ENCODE assay signal across 8 mouse cellular contexts in the genomic region with DNA sequence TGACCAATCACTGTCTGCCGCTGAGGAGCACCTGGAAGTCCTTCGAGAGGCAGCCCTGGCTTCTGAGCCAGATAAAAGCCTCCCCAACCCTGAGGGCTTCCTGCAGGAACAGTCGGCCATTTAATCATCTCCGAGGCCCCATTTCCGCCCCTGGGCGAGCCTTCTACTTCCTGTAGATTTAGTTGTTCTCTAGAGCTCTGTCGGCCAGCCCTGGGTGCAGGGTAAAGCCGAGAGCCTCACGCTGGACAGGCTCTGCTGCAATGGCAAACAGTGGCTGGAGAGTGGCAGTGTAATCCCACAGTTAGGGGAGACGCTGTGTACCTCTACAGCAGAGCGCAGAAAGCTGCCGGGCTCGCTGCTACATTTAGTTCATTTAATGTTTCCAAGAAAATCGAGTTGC. TPM values are rescaled to one million over a fixed set of nuclear protein-coding genes. Genes with fewer than 3 reads are reported as not detected.
DNase-seq lines count a peak whose midpoint lies in the region; ATAC-seq and TF ChIP-seq lines count a peak whose summit lies in the region.
"Had no signal": no experiment of that assay in that cellular context is flagged by ENCODE, and none has a peak within 500 bp of the region (broad histone marks: within the 10 kb centered on the region; RNA-seq: fewer than 3 reads in every experiment).

No protein-coding gene starts in this region.

- 0 out of 2 replicates have a peak, but pooled peaks cover 3% of the 10 kb centered on the region for H3K4me1 ChIP-seq in forebrain, embryonic 14.5 days (ENCODE audit: control insufficient read depth, insufficient read depth, low read length)
- H3K4me1 ChIP-seq in intestine, postnatal 0 days (replicated peaks; ENCODE audit: control insufficient read depth, insufficient read depth, low read length) = peaks cover 4% of the 10 kb centered on the region; the same call in 1 of the 2 replicates
- H3K4me1 ChIP-seq in liver, postnatal 0 days (ENCODE audit: insufficient read depth) = peaks cover 9% of the 10 kb centered on the region
- H3K4me1 ChIP-seq in stomach, postnatal 0 days (replicated peaks; ENCODE audit: control insufficient read depth, insufficient read depth) = no peaks in the 10 kb centered on the region

- 0 out of 2 replicates have a peak, but pooled peaks cover 9% of the 10 kb centered on the region for H3K36me3 ChIP-seq in forebrain, embryonic 14.5 days (ENCODE audit: control insufficient read depth, insufficient read depth, low read length)
- H3K36me3 ChIP-seq in intestine, postnatal 0 days (ENCODE audit: control insufficient read depth, insufficient read depth) = peaks cover 13% of the 10 kb centered on the region; the same call in 1 of the 2 replicates
- no peaks in the 10 kb centered on the region for H3K36me3 ChIP-seq in liver, postnatal 0 days (replicated peaks; ENCODE audit: insufficient read depth, low read length)
- H3K36me3 ChIP-seq in stomach, postnatal 0 days (ENCODE audit: control insufficient read depth, insufficient read depth, low read length) = no peaks in the 10 kb centered on the region

- H3K9me3 ChIP-seq in forebrain, embryonic 14.5 days (replicated peaks; ENCODE audit: control insufficient read depth, low read length) = no peaks in the 10 kb centered on the region
- H3K9me3 ChIP-seq in intestine, postnatal 0 days (ENCODE audit: control insufficient read depth) = no peaks in the 10 kb centered on the region
- H3K9me3 ChIP-seq in liver, postnatal 0 days (ENCODE audit: low read length) = no peaks in the 10 kb centered on the region
- H3K9me3 ChIP-seq in stomach, postnatal 0 days (ENCODE audit: control insufficient read depth, low read length) = no peaks in the 10 kb centered on the region
- H3K9me3 ChIP-seq: limb, embryonic 12.5 days had no signal

- TF ChIP-seq CTCF in intestine, postnatal 0 days (IDR thresholded peaks at IDR 0.05; ENCODE audit: low read depth) = peak; percentile 51
- TF ChIP-seq CTCF in liver, postnatal 0 days (IDR thresholded peaks at IDR 0.05; ENCODE audit: low read depth) = peak; percentile 37
- peak; percentile 58 for TF ChIP-seq CTCF in stomach, postnatal 0 days (IDR thresholded peaks at IDR 0.05; ENCODE audit: low read depth)

- no peaks in the 10 kb centered on the region for H3K27me3 ChIP-seq in forebrain, embryonic 14.5 days (replicated peaks; ENCODE audit: control insufficient read depth, insufficient read depth, low read length)
- H3K27me3 ChIP-seq in intestine, postnatal 0 days (replicated peaks; ENCODE audit: control insufficient read depth, insufficient read depth, low read length) = no peaks in the 10 kb centered on the region
- no peaks in the 10 kb centered on the region for H3K27me3 ChIP-seq in liver, postnatal 0 days (ENCODE audit: insufficient read depth, low read length)
- H3K27me3 ChIP-seq in stomach, postnatal 0 days (ENCODE audit: control insufficient read depth, insufficient read depth, low read length) = no peaks in the 10 kb centered on the region
- H3K27me3 ChIP-seq: limb, embryonic 12.5 days had no signal

- H3K4me3 ChIP-seq in forebrain, embryonic 14.5 days (ENCODE audit: low read depth, low read length) = no peak overlapping the region
- no peak overlapping the region for H3K4me3 ChIP-seq in intestine, postnatal 0 days (ENCODE audit: low read depth, low read length)
- H3K4me3 ChIP-seq in liver, postnatal 0 days (ENCODE audit: low read depth, low read length) = no peak overlapping the region
- H3K4me3 ChIP-seq in stomach, postnatal 0 days (ENCODE audit: low read depth, low read length) = no peak overlapping the region
- H3K4me3 ChIP-seq: limb, embryonic 12.5 days had no signal

- H3K9ac ChIP-seq in forebrain, embryonic 14.5 days (ENCODE audit: low read length) = no peak overlapping the region
- H3K9ac ChIP-seq in intestine, postnatal 0 days (ENCODE audit: low read depth, low read length) = no peak overlapping the region
- no peak overlapping the region for H3K9ac ChIP-seq in liver, postnatal 0 days (replicated peaks)
- no peak overlapping the region for H3K9ac ChIP-seq in stomach, postnatal 0 days (ENCODE audit: low read length)
- H3K9ac ChIP-seq: limb, embryonic 12.5 days had no signal

- H3K4me2 ChIP-seq in forebrain, embryonic 14.5 days (ENCODE audit: low read length) = no peak overlapping the region
- H3K4me2 ChIP-seq in intestine, postnatal 0 days (replicated peaks; ENCODE audit: low read depth) = no peak overlapping the region
- peak overlapping the region; percentile 32; the same call in 1 of the 2 replicates for H3K4me2 ChIP-seq in liver, postnatal 0 days (ENCODE audit: low read depth, low read length)
- H3K4me2 ChIP-seq in stomach, postnatal 0 days (replicated peaks; ENCODE audit: low read depth) = no peak overlapping the region
- H3K4me2 ChIP-seq: limb, embryonic 12.5 days had no signal

- ATAC-seq in forebrain, embryonic 14.5 days = no peak
- no peak for ATAC-seq in intestine, postnatal 0 days
- peak; percentile 70 for ATAC-seq in liver, postnatal 0 days
- peak; percentile 53; the same call in 1 of the 2 replicates for ATAC-seq in stomach, postnatal 0 days (ENCODE audit: low FRiP score, low TSS enrichment)

- DNase-seq in right cerebral cortex, adult 18-20 months = peak; percentile 36
- no peak for DNase-seq in right cerebral cortex, postnatal 36 days (ENCODE audit: low spot score in 2 of 2)
- peak; percentile 31 for DNase-seq in forebrain, embryonic 14.5 days (ENCODE audit: low spot score)
- DNase-seq in liver, postnatal 0 days = peak; percentile 30
- peak; percentile 75 for DNase-seq in stomach, postnatal 0 days (ENCODE audit: low spot score)
- no peak for DNase-seq in spleen, postnatal 10 days (ENCODE audit: low spot score in 2 of 2)

- 53% methylated on average over 14 of the region's 14 CpGs for WGBS in forebrain, embryonic 14.5 days
- WGBS in intestine, postnatal 0 days = 49% methylated on average over 14 of the region's 14 CpGs
- WGBS in liver, postnatal 0 days (ENCODE audit: insufficient replicate concordance) = 30% methylated on average over 14 of the region's 14 CpGs
- WGBS in stomach, postnatal 0 days = 49% methylated on average over 14 of the region's 14 CpGs

- H3K27ac ChIP-seq in forebrain, embryonic 14.5 days (ENCODE audit: low read depth, low read length) = no peak overlapping the region
- H3K27ac ChIP-seq in intestine, postnatal 0 days (ENCODE audit: low read depth, low read length) = peak overlapping the region; percentile 88
- peak overlapping the region; percentile 22; the same call in 1 of the 2 replicates for H3K27ac ChIP-seq in liver, postnatal 0 days (ENCODE audit: low read depth)
- peak overlapping the region; percentile 58 for H3K27ac ChIP-seq in stomach, postnatal 0 days (replicated peaks)
- H3K27ac ChIP-seq: limb, embryonic 12.5 days had no signal

- TF ChIP-seq EP300 in liver, postnatal 0 days (IDR thresholded peaks at IDR 0.05; ENCODE audit: low read depth) = no peak
- no peak for TF ChIP-seq EP300 in stomach, postnatal 0 days (optimal IDR thresholded peaks at IDR 0.05)

RNA-seq across cellular contexts. Expression of a gene that starts 11.3 kb away (rescaled TPM):
- 38.3 and 43.3 TPM in 2 replicates for polyA plus RNA-seq in forebrain, embryonic 14.5 days (2014; fragmentation: Nextera tagmentation; extraction: Ambion mirVana)
- 148 and 156 TPM in 2 replicates for polyA plus RNA-seq in intestine, postnatal 0 days (2015; fragmentation: Nextera tagmentation; extraction: Ambion mirVana)
- polyA plus RNA-seq in liver, postnatal 0 days (2015; fragmentation: Nextera tagmentation; extraction: Ambion mirVana) = 19.7 and 21.5 TPM in 2 replicates
- polyA plus RNA-seq in stomach, postnatal 0 days (2015; fragmentation: Nextera tagmentation; extraction: Ambion mirVana) = 126 and 129 TPM in 2 replicates

RNA-seq across cellular contexts. Expression of a gene that starts 36.9 kb away (rescaled TPM):
- polyA plus RNA-seq in forebrain, embryonic 14.5 days (2014; fragmentation: Nextera tagmentation; extraction: Ambion mirVana) = not detected in 2 replicates
- not detected in 2 replicates for polyA plus RNA-seq in intestine, postnatal 0 days (2015; fragmentation: Nextera tagmentation; extraction: Ambion mirVana)
- polyA plus RNA-seq in liver, postnatal 0 days (2015; fragmentation: Nextera tagmentation; extraction: Ambion mirVana) = not detected in 2 replicates
- 0.35 and 0.44 TPM in 2 replicates for polyA plus RNA-seq in stomach, postnatal 0 days (2015; fragmentation: Nextera tagmentation; extraction: Ambion mirVana)
- polyA plus RNA-seq: limb, embryonic 12.5 days had no signal

RNA-seq across cellular contexts. Expression of a gene that starts 41.5 kb away (rescaled TPM):
- 1.3 and 1.6 TPM in 2 replicates for polyA plus RNA-seq in forebrain, embryonic 14.5 days (2014; fragmentation: Nextera tagmentation; extraction: Ambion mirVana)
- 57.2 and 64.1 TPM in 2 replicates for polyA plus RNA-seq in intestine, postnatal 0 days (2015; fragmentation: Nextera tagmentation; extraction: Ambion mirVana)
- polyA plus RNA-seq in liver, postnatal 0 days (2015; fragmentation: Nextera tagmentation; extraction: Ambion mirVana) = 4.5 and 4.6 TPM in 2 replicates
- 21.6 and 24.4 TPM in 2 replicates for polyA plus RNA-seq in stomach, postnatal 0 days (2015; fragmentation: Nextera tagmentation; extraction: Ambion mirVana)

Comparison
In these comparisons a context has a peak if more than half of its experiments do, and no peak if none do; other contexts are left out.
1. DNase-seq: peak in right cerebral cortex, adult 18-20 months (single experiment), forebrain, embryonic 14.5 days (single experiment), liver, postnatal 0 days (single experiment) and stomach, postnatal 0 days (single experiment); none in right cerebral cortex, postnatal 36 days (0 of 2) and spleen, postnatal 10 days (0 of 2).
2. ATAC-seq: peak in liver, postnatal 0 days (single experiment) and stomach, postnatal 0 days (single experiment); none in forebrain, embryonic 14.5 days (single experiment) and intestine, postnatal 0 days (single experiment).
3. Peak in every context shown above with its lines, with median percentiles within 50 percentile points of each other: CTCF ChIP-seq.